Mouse (Mus musculus) megakaryocyte progenitor cell, adult 5-6 weeks (primary cell): Measurements from ENCODE around the gene Csf1. TPM values are rescaled to one million over a fixed set of nuclear protein-coding genes. Genes with fewer than 3 reads are reported as not detected.

Experiments used
- ATAC-seq: replicated peaks from 2 replicates; pipeline ENCODE4 v1.8.0; 2016; ENCODE audit warnings: mild to moderate bottlenecking, moderate TSS enrichment, inconsistent platforms; ENCODE audit not compliant: poor library complexity
- total RNA-seq, 2 experiments: library from RNA; stranded (forward) in 1 of 2; stranded (reverse) in 1 of 2; fragments of 157-497, 149-512 nt in 1 of 2; fragments of 200-1000 nt in 1 of 2; gene quantifications; 2 replicates each; pipeline versions ENCODE4 v1.2.3 to v1.2.4; 2015 to 2017

Gene Csf1
- 2.2 and 4.8 TPM in 2 replicates for total RNA-seq (2015)
- total RNA-seq (2017) = 1.5 and 4.6 TPM in 2 replicates

DNA sequence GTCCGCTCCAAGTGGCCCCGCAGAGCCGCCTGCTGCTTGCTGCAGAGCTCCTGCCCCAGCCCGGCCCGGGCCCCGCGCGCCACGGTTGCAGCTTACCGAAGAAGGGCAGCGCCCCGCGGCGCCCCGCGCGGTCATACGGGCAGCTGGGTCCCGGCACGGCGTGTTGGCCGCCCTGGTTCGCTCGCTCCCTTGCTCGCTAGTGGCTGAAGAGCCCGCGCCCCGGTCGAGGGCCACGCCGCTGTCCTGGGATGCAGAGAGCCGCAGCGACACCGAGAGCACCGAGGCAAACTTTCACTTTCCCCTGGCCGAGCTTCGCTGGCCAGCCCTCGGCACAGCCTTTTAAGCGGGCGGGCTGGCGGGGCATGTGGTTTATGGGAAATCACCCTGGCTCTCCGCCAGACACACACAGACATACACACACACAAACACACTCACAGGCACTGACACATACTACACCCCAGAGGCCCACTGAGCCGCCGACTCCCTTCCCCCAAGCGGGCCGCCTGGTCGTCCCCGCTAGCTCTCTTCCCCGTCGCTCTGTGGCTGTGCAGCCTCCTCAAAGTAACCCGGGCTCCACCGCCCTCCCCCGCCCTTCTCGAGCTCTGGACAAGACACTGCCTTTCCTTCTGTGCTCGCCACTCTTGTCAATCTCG, at the start of gene Csf1:
Gene Csf1 (minus strand): TSS at position 541 of the 653 bp plus-strand sequence.
- ATAC-seq = peak; percentile 80

- no peak for ATAC-seq
Measured at GRCm38 (mm10) chr3:107808013-107808750, 47.9 kb upstream of the Csf1 start.

DNA sequence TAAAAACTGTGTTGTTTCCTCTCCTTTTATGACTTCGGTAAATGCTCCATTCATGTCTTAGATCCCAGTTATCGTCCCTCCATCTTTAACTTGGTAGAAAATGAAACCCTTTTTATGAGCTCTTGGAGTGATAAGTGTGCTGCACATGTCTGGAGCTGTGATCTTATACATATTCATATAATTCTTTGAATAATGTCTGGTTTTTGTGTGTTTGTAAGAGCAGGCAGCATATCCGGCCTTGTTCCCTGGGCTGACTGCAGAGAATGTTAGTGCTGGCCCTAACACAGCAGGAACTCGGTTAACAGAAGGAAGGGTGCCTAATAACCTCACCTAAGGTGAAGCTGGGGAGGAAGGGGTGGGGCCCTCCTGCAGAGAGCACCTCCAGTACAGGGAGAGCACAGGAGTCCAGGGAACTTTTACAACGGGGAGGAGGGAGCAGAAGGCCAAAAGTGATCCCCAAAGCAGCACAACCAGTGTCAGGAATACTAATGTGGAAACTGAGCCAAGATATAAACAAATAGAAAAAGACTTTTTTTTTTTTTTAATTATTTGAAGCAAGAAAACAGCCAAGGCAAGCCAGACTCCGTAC, 47.2 kb upstream of the Csf1 start:
- ATAC-seq = no peak

- no peak for ATAC-seq
Measured at GRCm38 (mm10) chr3:107806916-107807315, 46.6 kb upstream of the Csf1 start.

DNA sequence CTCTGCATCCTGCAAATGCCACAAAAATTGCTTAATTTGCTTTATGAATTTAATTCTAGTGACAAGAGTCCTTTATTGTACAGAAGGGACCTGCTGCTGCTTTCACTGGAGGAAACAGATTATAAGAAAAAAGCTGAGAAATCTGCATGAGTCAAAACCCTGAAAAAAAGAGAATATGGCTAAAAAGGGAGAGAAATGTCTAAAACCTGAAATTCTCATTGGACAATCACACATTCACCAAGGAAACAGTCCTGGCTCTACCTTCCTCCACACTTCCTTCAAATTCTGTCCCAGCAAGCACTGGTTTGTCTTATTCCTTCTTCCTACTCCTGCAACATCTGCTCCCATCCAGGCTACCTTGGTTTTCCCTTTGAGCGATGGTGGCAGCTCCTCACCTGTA, 44.5 kb upstream of the Csf1 start:
- no peak for ATAC-seq

GRCm38 (mm10) chr3:107802185-107802946, 42.1 kb upstream of the Csf1 start:
- no peak for ATAC-seq

GRCm38 (mm10) chr3:107798946-107799345, 38.7 kb upstream of the Csf1 start:
- ATAC-seq = no peak

DNA sequence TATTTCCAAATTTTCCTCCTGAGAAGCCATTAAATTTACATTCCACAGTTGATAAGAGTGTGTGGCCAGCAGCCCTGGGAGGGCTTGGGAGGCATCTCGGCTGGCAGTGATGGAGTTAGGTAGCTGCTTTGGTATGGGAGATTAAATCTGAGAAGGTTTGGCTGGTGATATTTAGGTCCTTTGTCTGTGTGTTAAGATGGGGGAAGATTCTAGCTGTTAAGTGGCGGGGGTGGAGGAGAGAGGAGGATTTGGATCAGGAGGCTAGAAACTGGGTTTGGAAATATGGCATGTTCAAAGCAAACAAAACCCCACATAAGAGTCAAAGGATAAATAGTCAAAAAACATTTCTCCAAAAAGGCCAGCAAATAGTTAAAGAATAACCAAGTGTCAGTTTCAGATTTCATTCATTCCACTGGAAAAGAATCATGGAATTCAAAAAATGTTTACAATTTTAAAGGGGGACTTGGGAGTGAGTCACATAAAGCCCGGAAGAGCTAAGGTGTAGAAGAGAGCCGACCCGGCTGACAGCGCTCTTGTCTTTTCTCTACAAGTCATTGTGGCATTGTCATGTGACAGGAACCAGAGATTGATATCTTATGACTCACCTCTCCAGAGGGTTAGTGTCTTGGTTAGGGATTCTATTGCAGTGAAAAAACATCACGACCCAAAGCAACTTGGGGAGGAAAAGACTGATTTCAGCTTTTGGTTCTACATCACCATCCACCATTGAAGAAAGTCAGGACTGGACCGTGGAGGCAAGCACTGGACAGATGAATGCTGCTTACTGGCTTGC, 36.1 kb upstream of the Csf1 start:
- ATAC-seq = peak; percentile 54

DNA sequence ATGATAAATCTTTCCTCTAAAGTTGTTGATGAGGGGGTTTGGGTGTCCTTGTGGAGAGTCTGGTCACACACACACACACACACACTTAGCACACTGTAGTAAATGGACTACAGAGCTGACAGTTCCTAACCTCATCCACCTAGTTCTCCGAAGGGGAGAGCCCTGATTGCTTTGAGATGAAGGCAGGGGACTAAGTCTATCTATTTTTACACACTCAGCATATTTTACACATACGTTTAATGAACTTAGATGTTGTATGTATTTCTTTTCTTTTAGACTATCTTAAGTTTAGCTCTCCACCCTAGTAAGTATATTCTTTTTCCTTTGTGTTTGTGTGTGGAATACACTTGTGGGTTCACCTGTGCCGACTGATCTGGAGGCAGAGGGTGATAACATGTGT, 34.6 kb upstream of the Csf1 start:
- ATAC-seq = no peak

- ATAC-seq = no peak
Measured at GRCm38 (mm10) chr3:107793300-107794201, 33.3 kb upstream of the Csf1 start.

DNA sequence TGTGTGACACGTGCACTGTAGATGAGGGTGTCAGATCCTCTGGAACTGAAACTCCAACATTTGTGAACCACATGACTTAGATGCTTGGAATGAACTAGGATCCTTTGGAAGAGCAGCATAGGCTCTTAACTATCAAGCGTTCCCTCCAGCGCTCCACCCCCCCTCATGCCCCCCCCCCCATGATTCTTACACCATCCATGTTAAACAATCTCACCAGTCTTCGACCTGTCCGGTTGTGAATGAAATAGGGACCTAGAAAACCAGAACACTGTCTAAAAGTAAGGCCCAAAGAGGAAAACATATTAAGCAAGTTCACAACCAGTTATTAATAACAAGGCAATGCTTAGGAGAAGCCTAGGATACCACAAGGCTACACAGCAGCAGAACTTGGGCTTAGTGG, 32.5 kb upstream of the Csf1 start:
- ATAC-seq = no peak

GRCm38 (mm10) chr3:107790766-107791303, 30.6 kb upstream of the Csf1 start:
- ATAC-seq = peak; percentile 52

- ATAC-seq = no peak
Measured at GRCm38 (mm10) chr3:107790227-107790626, 30.0 kb upstream of the Csf1 start.

- ATAC-seq = no peak
Measured at GRCm38 (mm10) chr3:107788885-107789284, 28.6 kb upstream of the Csf1 start.

- peak; percentile 35 for ATAC-seq
Measured at GRCm38 (mm10) chr3:107787613-107788501, 27.6 kb upstream of the Csf1 start.

GRCm38 (mm10) chr3:107786980-107787612, 26.8 kb upstream of the Csf1 start:
- no peak for ATAC-seq

GRCm38 (mm10) chr3:107786344-107786743, 26.1 kb upstream of the Csf1 start:
- ATAC-seq = no peak

- ATAC-seq = no peak
Measured at GRCm38 (mm10) chr3:107785546-107785945, 25.3 kb upstream of the Csf1 start.
